Mouse (Mus musculus) forebrain, embryonic 11.5 days (tissue): ENCODE measurements around the gene Ptger1. TPM values are rescaled to one million over a fixed set of nuclear protein-coding genes. Genes with fewer than 3 reads are reported as not detected.

Experiments
- ATAC-seq: fragments of 200-750 bp; cut with Nextera tagmentation; replicated peaks from 2 replicates; pipeline ENCODE4 v1.8.0; 2017; ENCODE audit warnings: moderate TSS enrichment; ENCODE audit not compliant: low FRiP score
- DNase-seq: peaks from one replicate; pipeline ENCODE4 v3.0.0-alpha.2; 2017; ENCODE audit warnings: low spot score
- H3K27ac ChIP-seq: fragments of 300-500 bp; sonication (generic); 2 replicates; pipeline ENCODE4 v1.5.1; 2014; ENCODE audit warnings: low read depth, low read length
- H3K27me3 ChIP-seq: fragments of 300-500 bp; sonication (generic); 2 replicates; pipeline ENCODE4 v1.6.1; 2014; ENCODE audit warnings: mild to moderate bottlenecking, low read length, mixed read lengths; ENCODE audit not compliant: control insufficient read depth, insufficient read depth
- H3K36me3 ChIP-seq: fragments of 300-500 bp; sonication (generic); 2 replicates; pipeline ENCODE4 v1.6.1; 2014; ENCODE audit warnings: mild to moderate bottlenecking, low read length, moderate library complexity, mixed read lengths; ENCODE audit not compliant: control insufficient read depth, insufficient read depth
- H3K4me1 ChIP-seq: fragments of 300-500 bp; sonication (generic); replicated peaks from 2 replicates; pipeline ENCODE4 v1.6.1; 2014; ENCODE audit warnings: low read length, mixed read lengths; ENCODE audit not compliant: control insufficient read depth, insufficient read depth
- H3K4me2 ChIP-seq: fragments of 300-500 bp; sonication (generic); 2 replicates; pipeline ENCODE4 v1.6.1; 2014; ENCODE audit warnings: low read depth, mild to moderate bottlenecking, low read length, moderate library complexity, mixed read lengths; ENCODE audit not compliant: severe bottlenecking
- H3K4me3 ChIP-seq: fragments of 300-500 bp; sonication (generic); 2 replicates; pipeline ENCODE4 v1.5.1; 2014; ENCODE audit warnings: low read depth, low read length
- H3K9ac ChIP-seq: fragments of 300-500 bp; sonication (generic); 2 replicates; pipeline ENCODE4 v1.6.1; 2014; ENCODE audit warnings: low read length
- H3K9me3 ChIP-seq: fragments of 300-500 bp; sonication (generic); 2 replicates; pipeline ENCODE4 v1.6.1; 2016; ENCODE audit warnings: low read length, mixed read lengths; ENCODE audit not compliant: control insufficient read depth
- WGBS: fragments of 180-500 bp; shearing (Covaris S2); extraction: QIAGEN DNeasy Blood & Tissue Kit; methylation state at CpG from one replicate; pipeline ENCODE4 v1.1.7; 2014; 5-methylcytosine and 5-hydroxymethylcytosine counted together
- polyA plus RNA-seq: library from polyadenylated mRNA; unstranded; fragments of >200 nt; fragmentation: Nextera tagmentation; extraction: Ambion mirVana; gene quantifications from 2 replicates; pipeline ENCODE4 v1.2.1, GENCODE M21; 2014

Gene Ptger1
- polyA plus RNA-seq, 1 experiment from 2014 or later: 0.47 TPM

- peak overlapping the region; percentile 96 for H3K4me2 ChIP-seq
- H3K9ac ChIP-seq: peak overlapping the region; percentile 87
- peak overlapping the region; percentile 88 for H3K4me3 ChIP-seq
- no peaks in the 10 kb centered on the region for H3K36me3 ChIP-seq
- H3K27me3 ChIP-seq: no peaks in the 10 kb centered on the region
- ATAC-seq: peak; percentile 59
- 0 out of 2 replicates have a peak overlapping the region, but pooled peaks have one; percentile 10 for H3K27ac ChIP-seq
- H3K9me3 ChIP-seq: no peaks in the 10 kb centered on the region
- H3K4me1 ChIP-seq: peaks cover 7% of the 10 kb centered on the region; the same call in 1 of the 2 replicates
- 3% methylated on average over 40 of the region's 46 CpGs for WGBS
- peak; percentile 63 for DNase-seq
Observed at GRCm38 (mm10) chr8:83652744-83653661, 13.5 kb upstream of the Ptger1 start.

- Histone ChIP-seq H3K4me2 (peak overlapping the region; percentile 96), H3K27me3 (no peaks in the 10 kb centered on the region), H3K9ac (peak overlapping the region; percentile 87), H3K27ac (no peak overlapping the region), H3K4me1 (peaks cover 7% of the 10 kb centered on the region; the same call in 1 of the 2 replicates), H3K36me3 (no peaks in the 10 kb centered on the region), H3K4me3 (peak overlapping the region; percentile 88), H3K9me3 (no peaks in the 10 kb centered on the region)
- no peak for DNase-seq
- 56% methylated on average over 10 of the region's 10 CpGs for WGBS
- no peak for ATAC-seq
Observed at GRCm38 (mm10) chr8:83653662-83654017, 12.8 kb upstream of the Ptger1 start.

DNA sequence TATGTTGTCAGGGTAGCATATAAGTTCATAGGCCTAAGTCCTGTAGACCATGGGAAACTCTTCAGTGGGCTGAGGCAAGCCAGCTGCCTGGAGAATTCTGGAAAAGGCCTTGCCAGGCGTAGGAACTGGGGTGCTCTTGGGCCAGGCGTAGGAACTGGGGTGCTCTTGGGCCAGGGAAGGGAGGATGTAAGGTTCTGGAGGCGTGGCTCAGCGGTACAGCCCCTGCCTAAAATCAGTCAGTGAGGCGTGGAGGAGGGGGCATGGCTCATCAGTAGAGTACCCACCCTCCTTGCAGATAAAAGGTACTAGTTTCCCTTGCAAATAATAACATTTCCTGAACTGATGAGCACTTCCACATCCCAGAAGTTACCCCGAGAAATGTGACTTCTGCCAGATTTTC is 11.8 kb upstream of the Ptger1 start:
- DNase-seq (no peak), ATAC-seq (no peak)
- H3K4me1 ChIP-seq: peaks cover 7% of the 10 kb centered on the region; the same call in 1 of the 2 replicates
- H3K36me3 ChIP-seq: no peaks in the 10 kb centered on the region
- H3K4me2 ChIP-seq: no peak overlapping the region
- no peaks in the 10 kb centered on the region for H3K9me3 ChIP-seq
- 94% methylated on average over 6 of the region's 6 CpGs for WGBS
- no peak overlapping the region for H3K9ac ChIP-seq
- H3K27me3 ChIP-seq: no peaks in the 10 kb centered on the region
- H3K27ac ChIP-seq: no peak overlapping the region
- H3K4me3 ChIP-seq: no peak overlapping the region

DNA sequence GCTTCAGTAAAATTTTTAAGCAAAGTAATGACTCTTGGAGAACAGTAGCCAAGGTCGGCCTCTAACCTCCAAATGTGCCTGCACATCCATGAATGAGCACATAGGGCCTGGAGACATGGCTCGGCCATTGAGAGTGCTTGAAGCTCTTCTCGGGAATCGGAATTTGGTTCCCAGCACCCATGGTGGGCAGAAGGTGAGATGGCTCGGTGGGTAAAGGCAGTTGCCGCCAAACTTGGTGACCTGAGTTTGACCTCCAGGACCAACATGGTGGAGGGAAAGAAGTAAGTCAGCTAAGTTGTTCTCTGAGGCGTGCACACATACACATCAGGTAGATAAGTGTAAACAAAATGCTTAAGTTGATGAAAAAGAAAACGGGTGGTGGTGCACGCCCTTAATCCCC is 10.4 kb upstream of the Ptger1 start:
- Histone ChIP-seq H3K27ac (no peak overlapping the region), H3K4me1 (peaks cover 15% of the 10 kb centered on the region), H3K9me3 (no peaks in the 10 kb centered on the region), H3K27me3 (no peaks in the 10 kb centered on the region), H3K9ac (no peak overlapping the region), H3K4me2 (no peak overlapping the region), H3K4me3 (no peak overlapping the region), H3K36me3 (no peaks in the 10 kb centered on the region)
- 90% methylated on average over 9 of the region's 9 CpGs for WGBS
- DNase-seq: no peak
- no peak for ATAC-seq

DNA sequence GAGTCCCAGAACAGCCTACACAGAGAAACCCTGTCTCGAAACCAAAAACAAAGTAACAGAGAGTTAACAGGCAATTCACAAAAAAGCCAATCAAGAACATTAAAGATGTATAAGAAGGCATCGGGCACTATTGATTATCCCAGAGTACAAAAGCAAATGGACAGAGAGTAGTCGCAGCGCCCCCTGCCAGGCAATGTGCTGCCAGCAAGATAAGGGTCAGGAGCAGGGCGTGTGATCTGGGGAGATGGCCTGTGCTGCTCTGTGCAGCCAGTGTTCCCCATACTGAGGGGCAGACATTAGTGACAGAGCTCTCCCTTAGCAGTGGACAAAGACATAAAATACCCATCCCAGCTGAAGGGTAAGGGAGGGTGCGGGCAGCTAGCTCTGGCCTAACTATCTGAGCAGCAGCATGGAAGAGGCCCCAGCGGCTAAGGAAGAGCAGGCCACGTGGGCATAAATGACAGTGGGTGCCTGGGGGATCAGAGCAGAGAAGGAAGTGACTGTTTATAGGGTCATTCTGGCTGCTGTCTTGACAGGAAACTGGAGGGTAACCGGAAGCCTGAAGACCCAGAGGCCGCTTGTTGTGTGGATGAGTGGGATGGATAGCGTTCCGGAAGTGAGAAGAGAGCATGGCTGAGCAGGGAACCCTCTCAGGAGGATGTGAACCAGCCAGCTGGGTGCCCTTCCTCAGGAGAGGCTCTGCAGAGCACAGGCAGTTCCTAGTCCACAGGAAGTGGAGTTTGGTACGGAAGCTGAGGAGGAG is 9.8 kb upstream of the Ptger1 start:
- Histone ChIP-seq H3K9me3 (no peaks in the 10 kb centered on the region), H3K4me3 (no peak overlapping the region), H3K36me3 (no peaks in the 10 kb centered on the region), H3K9ac (no peak overlapping the region), H3K27me3 (no peaks in the 10 kb centered on the region), H3K4me1 (peaks cover 17% of the 10 kb centered on the region), H3K4me2 (no peak overlapping the region), H3K27ac (no peak overlapping the region)
- DNase-seq (no peak), ATAC-seq (no peak)
- WGBS: 86% methylated on average over 13 of the region's 13 CpGs

- WGBS: 8% methylated on average over 8 of the region's 8 CpGs
- Histone ChIP-seq H3K4me1 (peaks cover 12% of the 10 kb centered on the region), H3K4me3 (no peak overlapping the region), H3K9me3 (no peaks in the 10 kb centered on the region), H3K27ac (no peak overlapping the region), H3K9ac (0 out of 2 replicates have a peak overlapping the region, but pooled peaks have one; percentile 20), H3K36me3 (no peaks in the 10 kb centered on the region), H3K27me3 (no peaks in the 10 kb centered on the region), H3K4me2 (no peak overlapping the region)
- ATAC-seq (0 out of 2 replicates have a peak, but pooled peaks have one; percentile 8), DNase-seq (no peak)
Observed at GRCm38 (mm10) chr8:83660545-83660944, 5.9 kb upstream of the Ptger1 start.

DNA sequence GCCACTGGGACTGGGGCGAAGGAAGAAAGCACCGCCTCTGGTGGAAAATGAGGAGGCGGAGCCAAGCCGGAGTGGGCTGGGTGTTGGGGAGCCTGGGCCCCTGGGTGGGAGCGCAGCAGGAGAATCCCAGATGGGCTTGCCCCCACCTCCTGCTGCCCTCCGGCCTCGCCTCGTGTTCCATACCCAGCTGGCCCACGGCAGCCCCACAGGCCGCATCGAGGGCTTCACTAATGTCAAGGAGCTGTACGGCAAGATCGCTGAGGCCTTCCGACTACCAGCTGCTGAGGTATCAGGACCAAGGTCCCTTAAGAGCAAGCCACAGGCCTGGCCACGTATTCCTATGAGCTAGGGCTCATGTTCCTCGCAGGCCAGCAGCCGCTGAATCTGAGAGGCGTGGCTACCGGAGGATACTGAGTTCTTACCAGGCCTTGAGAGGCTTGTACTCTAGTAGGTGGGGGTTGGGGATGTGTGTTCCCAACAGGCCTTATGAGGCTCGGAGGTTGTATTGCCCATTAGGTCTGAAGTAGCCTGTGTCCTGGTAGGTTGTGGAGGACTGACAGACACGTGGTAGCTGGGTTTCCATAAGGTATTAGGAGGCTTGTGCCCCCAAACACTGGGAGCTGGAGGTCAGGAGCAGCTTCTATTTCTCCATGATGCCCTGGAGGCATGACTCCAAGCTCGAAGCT is 5.3 kb upstream of the Ptger1 start:
- H3K4me1 ChIP-seq: peaks cover 12% of the 10 kb centered on the region
- DNase-seq (peak; percentile 61), ATAC-seq (peak; percentile 4; the same call in 1 of the 2 replicates)
- H3K4me3 ChIP-seq: no peak overlapping the region
- no peaks in the 10 kb centered on the region for H3K9me3 ChIP-seq
- H3K27me3 ChIP-seq: no peaks in the 10 kb centered on the region
- H3K27ac ChIP-seq: no peak overlapping the region
- peak overlapping the region; percentile 20; the same call in 1 of the 2 replicates for H3K9ac ChIP-seq
- WGBS: 20% methylated on average over 22 of the region's 22 CpGs
- H3K36me3 ChIP-seq: no peaks in the 10 kb centered on the region
- H3K4me2 ChIP-seq: peak overlapping the region; percentile 21

- Histone ChIP-seq H3K9ac (no peak overlapping the region), H3K27me3 (no peaks in the 10 kb centered on the region; the same call in 1 of the 2 replicates), H3K27ac (no peak overlapping the region), H3K4me1 (peaks cover 15% of the 10 kb centered on the region), H3K9me3 (no peaks in the 10 kb centered on the region), H3K4me2 (no peak overlapping the region), H3K36me3 (no peaks in the 10 kb centered on the region), H3K4me3 (no peak overlapping the region)
- ATAC-seq: peak; percentile 35; the same call in 1 of the 2 replicates
- DNase-seq: peak; percentile 91
- 7% methylated on average over 4 of the region's 4 CpGs for WGBS
Observed at GRCm38 (mm10) chr8:83662421-83662826, 4.1 kb upstream of the Ptger1 start.
